Mouse (Mus musculus) cerebellum, adult 9-11 months (tissue): ENCODE results near the gene Rfesd.

Experiments
- DNase-seq: peaks from one replicate; pipeline ENCODE4 v3.0.0; 2022

The Rfesd gene

DNA sequence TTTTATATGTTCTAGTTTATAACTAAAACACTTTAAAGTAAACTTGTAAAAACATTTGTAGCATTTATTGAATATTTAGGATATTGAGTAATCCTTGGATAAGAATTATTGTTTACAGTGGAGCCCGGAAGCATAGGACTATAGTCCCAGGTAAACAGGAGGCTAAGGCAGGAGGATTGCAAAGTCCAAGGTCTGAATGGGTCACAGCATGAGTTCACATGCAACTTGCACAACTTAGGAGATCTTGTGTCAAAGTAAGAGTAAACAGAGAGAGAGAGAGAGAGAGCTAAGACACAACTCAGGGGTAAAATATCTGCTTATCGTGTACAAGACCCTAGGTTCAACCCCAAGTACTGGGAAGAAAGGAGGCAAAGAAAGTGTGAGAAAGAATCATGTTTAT is 41.9 kb downstream of the Rfesd start:
- DNase-seq: no peak

DNA sequence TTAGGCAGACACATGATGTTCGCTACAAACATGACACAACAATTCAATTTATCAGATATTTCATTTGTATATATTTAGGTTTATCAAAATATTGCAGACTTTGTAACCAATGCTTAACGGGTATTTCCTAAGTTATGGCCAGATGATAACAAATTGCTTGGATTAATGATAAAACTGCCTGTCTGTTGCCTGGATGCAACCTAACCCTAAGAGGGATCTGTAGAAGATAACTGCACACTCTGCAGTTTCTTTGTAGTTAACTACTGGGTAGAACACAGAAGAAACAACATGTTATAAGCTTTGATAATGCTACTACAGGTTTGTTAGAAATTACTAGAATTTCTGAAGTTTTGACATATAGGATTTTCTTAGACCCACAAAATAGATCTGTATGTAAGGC is 42.3 kb downstream of the Rfesd start:
- DNase-seq: no peak

DNA sequence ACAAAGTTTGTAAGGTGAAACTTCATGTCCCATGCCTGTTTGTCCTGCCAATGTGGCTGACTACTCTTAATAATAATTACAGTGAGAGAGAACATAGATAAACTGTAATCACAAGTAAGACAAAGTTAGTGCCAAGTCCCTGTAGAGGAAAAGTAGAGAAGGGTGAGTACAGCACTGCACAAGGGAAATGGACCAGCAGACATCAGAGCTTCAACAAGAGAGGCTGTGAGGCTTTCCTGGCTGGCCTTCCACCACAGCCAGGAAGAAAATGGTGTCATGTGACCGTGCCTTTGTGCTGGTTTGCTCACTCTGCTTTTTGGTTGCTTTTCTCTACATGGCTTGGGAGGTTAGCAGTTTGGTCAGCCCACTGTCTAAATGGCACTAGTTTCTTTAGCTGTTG is 42.9 kb downstream of the Rfesd start:
- DNase-seq: peak; percentile 5

DNA sequence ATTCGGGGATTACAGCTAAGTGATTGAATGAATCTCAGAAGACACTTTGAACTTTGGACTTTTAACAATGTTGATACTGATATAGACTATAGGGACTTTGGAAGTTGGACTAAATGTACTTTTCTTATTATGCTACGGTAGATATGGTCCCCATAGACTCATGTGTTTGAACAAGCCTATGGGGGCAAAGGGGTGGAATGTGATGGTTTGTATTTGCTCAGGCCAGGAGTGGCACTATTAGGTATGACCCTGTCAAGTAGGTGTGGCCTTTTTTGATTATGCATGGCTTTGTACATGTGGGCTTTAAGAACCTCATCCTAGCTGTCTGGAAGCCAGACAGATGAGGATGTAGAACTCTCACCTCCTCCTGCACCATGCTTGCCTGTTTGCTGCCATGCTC is 44.0 kb downstream of the Rfesd start:
- no peak for DNase-seq

DNA sequence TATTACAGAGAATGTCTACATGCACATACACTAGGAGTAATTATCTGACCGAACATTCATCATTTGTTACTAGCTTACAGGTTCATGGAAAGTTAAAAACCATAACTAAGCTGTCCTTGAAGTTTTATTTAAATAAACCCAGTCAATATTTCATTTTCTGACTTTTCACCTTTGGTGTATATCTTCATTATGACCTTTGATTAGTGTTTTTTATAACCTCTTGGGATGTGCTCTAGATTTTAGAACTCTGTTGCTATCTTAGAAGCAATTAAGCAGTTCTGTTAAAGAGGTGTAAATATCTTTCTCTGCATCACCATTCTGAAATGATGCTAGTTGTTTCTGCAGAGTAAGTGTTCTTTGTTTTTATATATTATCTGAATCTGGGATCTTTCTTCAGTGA is 51.7 kb downstream of the Rfesd start, which contains the start of gene Spata9:
Spata9 (plus strand) TSS at position 301 of the 400 bp plus-strand sequence.
- DNase-seq: no peak

DNA sequence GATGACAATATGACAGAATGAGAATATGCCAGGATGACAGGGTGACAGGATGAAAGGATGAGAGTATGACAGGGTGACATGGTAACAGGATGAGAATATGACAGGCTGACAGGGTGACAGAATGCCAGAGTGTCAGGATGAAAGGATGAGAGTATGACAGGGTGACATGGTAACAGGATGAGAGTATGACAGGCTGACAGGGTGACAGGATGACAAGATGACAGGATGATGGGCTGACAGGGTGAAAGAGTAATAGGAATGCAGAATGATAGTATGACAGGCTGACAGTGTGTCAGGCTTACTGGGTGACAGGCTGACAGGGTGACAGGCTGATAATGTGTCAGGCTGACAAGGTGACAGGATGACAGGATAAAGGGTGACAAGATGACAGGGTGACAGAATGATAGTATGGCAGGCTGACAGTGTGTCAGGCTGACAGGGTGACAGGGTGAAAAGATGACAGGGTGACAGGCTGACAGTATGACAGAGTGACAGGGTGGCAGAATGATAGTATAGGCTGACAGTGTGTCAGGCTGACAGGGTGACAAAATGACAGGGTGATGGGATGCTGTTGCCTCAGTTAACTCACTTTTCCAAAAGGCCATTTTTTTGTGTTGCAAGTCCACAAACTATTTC is 63.0 kb downstream of the Rfesd start:
- DNase-seq: no peak
